Mouse (Mus musculus): ENCODE measurements around the gene Gm10447.

GRCm38 (mm10) chr11:53452396-53452795, 4.5 kb downstream of the Gm10447 start:
- TF ChIP-seq CTCF (IDR thresholded peaks at IDR 0.05; ENCODE audit: low read depth, low read length) (no peak), POLR2A (IDR thresholded peaks at IDR 0.05; ENCODE audit: borderline replicate concordance, low read depth, low read length) (no peak)
